Mouse (Mus musculus) bone marrow, adult 2 months (tissue): ENCODE data around the gene Parp3.

ENCODE experiments used
- CTCF ChIP-seq: fragments of 200-500 bp; IDR thresholded peaks from 2 replicates; pipeline ENCODE4 v1.5.1; 2011; ENCODE audit warnings: low read length, control low read depth; ENCODE audit not compliant: control insufficient read depth, insufficient read depth
- POLR2A ChIP-seq: fragments of 200-500 bp; IDR thresholded peaks from 2 replicates; pipeline ENCODE4 v1.6.1; 2011; ENCODE audit warnings: low read depth, mild to moderate bottlenecking, control low read depth, low read length, borderline replicate concordance; ENCODE audit not compliant: control insufficient read depth

DNA sequence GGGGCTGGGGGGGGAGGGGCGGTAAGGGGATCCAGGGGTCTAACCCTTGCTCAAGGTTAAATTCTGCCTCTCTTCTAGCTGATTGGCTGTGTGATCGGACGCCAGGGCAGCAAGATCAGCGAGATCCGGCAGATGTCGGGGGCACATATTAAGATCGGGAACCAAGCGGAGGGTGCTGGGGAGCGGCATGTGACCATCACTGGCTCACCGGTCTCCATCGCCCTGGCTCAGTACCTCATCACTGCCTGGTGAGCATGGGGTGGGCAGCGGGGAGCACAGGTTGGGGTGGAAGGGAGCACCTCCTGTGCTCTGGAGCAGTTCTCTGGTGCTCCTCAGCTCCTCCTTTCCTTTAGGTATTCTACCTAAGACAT lies 14.3 kb downstream of the Parp3 start:
- TF ChIP-seq CTCF (no peak), POLR2A (no peak)
